8 mouse cellular contexts compared by ENCODE assay signal in genomic region chr17:29007641-29008325, GRCm38 (mm10). TPM values are rescaled to one million over a fixed set of nuclear protein-coding genes. Genes with fewer than 3 reads are reported as not detected.
A peak's percentile ranks its signal among the peaks of the same experiment; 100 is the strongest.
DNase-seq lines count a peak whose midpoint lies in the region; ATAC-seq lines count a peak whose summit lies in the region.

Stk38 (minus strand) TSS chr17:29007995.

- WGBS in hindbrain, embryonic 14.5 days: under 1% methylated on average over 56 of the region's 65 CpGs

- peaks cover 22% of the 10 kb centered on the region for H3K4me1 ChIP-seq in hindbrain, embryonic 14.5 days (replicated peaks; ENCODE audit: control insufficient read depth, insufficient read depth, low read length)

- H3K27ac ChIP-seq in hindbrain, embryonic 14.5 days: peak within 1 kb of the TSS; percentile 93

- H3K27me3 ChIP-seq in hindbrain, embryonic 14.5 days (ENCODE audit: control insufficient read depth, insufficient read depth, low read length): no peaks in the 10 kb centered on the region

- peak; percentile 99 for DNase-seq in R1 (ENCODE audit: low read depth, low spot score)
- DNase-seq in cerebellum, postnatal 25 days: peak; percentile 95 to 97
- peak; percentile 83 to 84 for DNase-seq in frontal cortex, postnatal 25 days (ENCODE audit: low spot score in 2 of 2)
- DNase-seq in hindbrain, embryonic 14.5 days (ENCODE audit: low spot score): peak; percentile 88
- peak; percentile 85 for DNase-seq in left cerebral cortex, adult 11 months (ENCODE audit: low spot score)
- DNase-seq in lung, postnatal 4 days: peak; percentile 95 to 96
- peak; percentile 60 for DNase-seq in retina, postnatal 7 days (ENCODE audit: low read depth, low spot score)
- DNase-seq in urinary bladder, adult 2 months (ENCODE audit: low spot score): peak; percentile 99

- peak; percentile 91 for ATAC-seq in hindbrain, embryonic 14.5 days (ENCODE audit: low FRiP score)

- H3K4me2 ChIP-seq in hindbrain, embryonic 14.5 days (replicated peaks): peak within 1 kb of the TSS; percentile 82

- no peaks in the 10 kb centered on the region for H3K9me3 ChIP-seq in hindbrain, embryonic 14.5 days (ENCODE audit: control insufficient read depth, low read length)

- H3K9ac ChIP-seq in hindbrain, embryonic 14.5 days: peak within 1 kb of the TSS; percentile 95

- no peaks in the 10 kb centered on the region for H3K36me3 ChIP-seq in hindbrain, embryonic 14.5 days (replicated peaks; ENCODE audit: control insufficient read depth, insufficient read depth)

- peak within 1 kb of the TSS; percentile 72 for H3K4me3 ChIP-seq in hindbrain, embryonic 14.5 days (replicated peaks; ENCODE audit: low read length)

RNA-seq across cellular contexts. Expression of gene Stk38, which starts in this region (rescaled TPM):
- polyA plus RNA-seq in hindbrain, embryonic 14.5 days (2014; fragmentation: Nextera tagmentation; extraction: Ambion mirVana): 75.6 and 85.0 TPM in 2 replicates
- 81.3 and 97.5 TPM in 2 replicates for polyA plus RNA-seq in urinary bladder, adult 2 months (2012; rRNA removed)

Comparison
In these comparisons a context has a peak if more than half of its experiments do, and no peak if none do; other contexts are left out.
1. Peak in every context shown above with its lines: DNase-seq, ATAC-seq, H3K4me3 ChIP-seq and H3K27ac ChIP-seq.